Mouse (Mus musculus) liver, embryonic 12.5 days (tissue): Measurements from ENCODE around the gene Cer1. TPM values are rescaled to one million over a fixed set of nuclear protein-coding genes. Genes with fewer than 3 reads are reported as not detected.

Experiments
- ATAC-seq: fragments of 200-750 bp; cut with Nextera tagmentation; 2 replicates; pipeline ENCODE4 v1.8.0; 2017; ENCODE audit warnings: moderate number of reproducible peaks, mild to moderate bottlenecking, moderate library complexity
- H3K27ac ChIP-seq: fragments of 300-500 bp; sonication (generic); 2 replicates; pipeline ENCODE4 v1.5.1; 2016; ENCODE audit warnings: mild to moderate bottlenecking
- H3K27me3 ChIP-seq: fragments of 300-500 bp; sonication (generic); replicated peaks from 2 replicates; pipeline ENCODE4 v1.6.1; 2016; ENCODE audit warnings: mild to moderate bottlenecking, moderate library complexity
- H3K36me3 ChIP-seq: fragments of 300-500 bp; sonication (generic); 2 replicates; pipeline ENCODE4 v1.6.1; 2016; ENCODE audit warnings: mild to moderate bottlenecking, moderate library complexity
- H3K4me1 ChIP-seq: fragments of 300-500 bp; sonication (generic); 2 replicates; pipeline ENCODE4 v1.6.1; 2016
- H3K4me2 ChIP-seq: fragments of 300-500 bp; sonication (generic); 2 replicates; pipeline ENCODE4 v1.6.1; 2016; ENCODE audit warnings: mild to moderate bottlenecking, moderate library complexity
- H3K4me3 ChIP-seq: fragments of 300-500 bp; sonication (generic); 2 replicates; pipeline ENCODE4 v1.5.1; 2016; ENCODE audit warnings: mild to moderate bottlenecking, moderate library complexity
- H3K9ac ChIP-seq: fragments of 300-500 bp; sonication (generic); 2 replicates; pipeline ENCODE4 v1.6.1; 2016; ENCODE audit warnings: mild to moderate bottlenecking, moderate library complexity
- H3K9me3 ChIP-seq: fragments of 300-500 bp; sonication (generic); replicated peaks from 2 replicates; pipeline ENCODE4 v1.6.1; 2016; ENCODE audit warnings: mild to moderate bottlenecking, moderate library complexity
- WGBS: fragments of 180-500 bp; shearing (Covaris S2); methylation state at CpG from one replicate; pipeline ENCODE4 v1.1.7; 2016; ENCODE audit not compliant: insufficient replicate concordance; 5-methylcytosine and 5-hydroxymethylcytosine counted together
- polyA plus RNA-seq: library from polyadenylated mRNA; unstranded; fragments of >200 nt; fragmentation: Nextera tagmentation; extraction: Ambion mirVana; gene quantifications from 2 replicates; pipeline ENCODE4 v1.2.1, GENCODE M21; 2016

The Cer1 gene
- polyA plus RNA-seq, 1 experiment from 2014 or later: not detected

DNA sequence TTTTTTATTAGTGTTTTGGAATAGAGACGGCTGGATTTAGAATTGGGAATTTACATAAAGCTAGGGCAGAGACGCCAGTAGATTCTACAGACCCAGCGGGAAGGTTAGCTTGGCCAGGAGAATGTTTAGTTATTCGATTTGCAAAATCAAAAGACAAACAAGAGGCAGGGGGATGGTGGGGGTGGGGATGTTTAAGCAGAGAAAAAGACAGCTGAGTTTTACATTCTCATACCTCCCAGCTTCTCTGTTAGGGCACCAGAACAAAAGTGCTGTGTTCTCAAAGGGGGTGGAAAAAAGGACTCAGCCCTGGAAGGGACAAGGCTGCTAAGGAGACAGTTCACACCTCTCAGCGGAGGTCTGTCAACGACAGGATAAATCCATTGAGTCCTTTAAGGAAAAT lies 12.8 kb downstream of the Cer1 start:
- Histone ChIP-seq H3K36me3 (no peaks in the 10 kb centered on the region), H3K9ac (no peak overlapping the region), H3K4me3 (no peak overlapping the region), H3K27ac (no peak overlapping the region), H3K4me2 (no peak overlapping the region), H3K27me3 (no peaks in the 10 kb centered on the region), H3K4me1 (no peaks in the 10 kb centered on the region), H3K9me3 (no peaks in the 10 kb centered on the region)
- 61% methylated on average over 6 of the region's 6 CpGs for WGBS
- no peak for ATAC-seq

DNA sequence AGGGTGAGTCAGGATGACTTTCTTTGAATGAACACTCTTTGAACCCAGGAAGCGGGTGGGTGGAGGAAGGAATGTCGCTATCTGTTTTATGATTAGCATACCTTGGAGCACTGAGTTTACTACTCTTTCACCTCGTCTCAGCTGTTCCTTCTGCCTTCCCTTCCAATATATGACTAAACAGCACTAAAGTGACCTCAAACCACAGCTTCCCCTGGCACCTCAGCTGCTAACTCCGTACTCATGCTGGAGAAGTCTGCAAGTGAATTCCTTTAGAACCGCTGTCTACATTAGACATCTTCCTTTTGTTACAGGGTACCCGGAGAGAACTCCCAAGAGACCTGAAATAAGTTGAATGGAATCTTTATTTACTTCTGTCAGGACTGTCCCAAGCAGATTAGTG lies 14.0 kb downstream of the Cer1 start:
- Histone ChIP-seq H3K9ac (no peak overlapping the region), H3K4me2 (no peak overlapping the region), H3K4me1 (no peaks in the 10 kb centered on the region), H3K4me3 (no peak overlapping the region), H3K9me3 (no peaks in the 10 kb centered on the region), H3K27me3 (no peaks in the 10 kb centered on the region), H3K27ac (no peak overlapping the region), H3K36me3 (no peaks in the 10 kb centered on the region)
- 41% methylated on average over 6 of the region's 6 CpGs for WGBS
- ATAC-seq: no peak

DNA sequence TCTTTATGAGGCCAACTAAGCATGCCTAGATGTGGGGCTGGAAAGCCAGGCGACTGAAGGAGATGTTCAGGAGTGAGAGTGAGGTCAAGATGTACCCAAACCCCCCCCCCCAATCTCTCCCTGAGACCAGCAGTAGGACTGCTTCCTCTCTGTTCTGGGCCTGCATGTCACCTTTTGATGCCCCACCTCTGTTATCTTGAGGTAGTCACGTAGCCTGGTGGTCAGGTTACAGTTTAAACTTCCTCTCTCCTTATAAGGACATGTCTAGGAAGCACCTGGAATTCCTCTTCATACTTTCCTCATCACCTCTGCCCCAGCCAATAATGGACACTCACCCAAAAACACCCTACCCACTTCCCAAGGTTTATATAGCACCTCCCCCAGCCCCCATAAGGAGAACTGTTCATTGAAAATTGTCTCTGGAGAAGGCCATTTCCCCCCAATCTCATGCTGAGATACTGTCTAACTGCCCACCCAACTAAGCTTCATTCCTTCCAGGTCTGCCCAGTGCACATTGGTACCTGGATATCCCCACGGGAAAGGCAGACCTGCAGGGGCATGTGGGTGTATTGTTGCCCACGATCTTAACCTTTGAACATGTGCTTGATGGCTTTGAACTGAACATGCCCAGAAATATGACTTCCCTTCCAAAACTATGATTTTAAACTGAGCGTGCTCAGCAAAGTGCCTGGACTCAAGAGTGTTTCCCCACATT lies 17.1 kb downstream of the Cer1 start:
- no peak overlapping the region for H3K4me3 ChIP-seq
- ATAC-seq: no peak
- no peak overlapping the region for H3K9ac ChIP-seq
- H3K9me3 ChIP-seq: no peaks in the 10 kb centered on the region
- no peaks in the 10 kb centered on the region for H3K4me1 ChIP-seq
- no peaks in the 10 kb centered on the region for H3K36me3 ChIP-seq
- no peak overlapping the region for H3K27ac ChIP-seq
- no peaks in the 10 kb centered on the region for H3K27me3 ChIP-seq
- H3K4me2 ChIP-seq: no peak overlapping the region
- 62% methylated on average over 5 of the region's 5 CpGs for WGBS

GRCm38 (mm10) chr4:82867111-82867510 lies 17.8 kb downstream of the Cer1 start:
- H3K4me3 ChIP-seq: no peak overlapping the region
- no peak for ATAC-seq
- H3K36me3 ChIP-seq: no peaks in the 10 kb centered on the region
- no peak overlapping the region for H3K27ac ChIP-seq
- no peaks in the 10 kb centered on the region for H3K9me3 ChIP-seq
- H3K4me2 ChIP-seq: no peak overlapping the region
- WGBS: 58% methylated on average over 4 of the region's 4 CpGs
- no peaks in the 10 kb centered on the region for H3K27me3 ChIP-seq
- H3K4me1 ChIP-seq: no peaks in the 10 kb centered on the region
- no peak overlapping the region for H3K9ac ChIP-seq

DNA sequence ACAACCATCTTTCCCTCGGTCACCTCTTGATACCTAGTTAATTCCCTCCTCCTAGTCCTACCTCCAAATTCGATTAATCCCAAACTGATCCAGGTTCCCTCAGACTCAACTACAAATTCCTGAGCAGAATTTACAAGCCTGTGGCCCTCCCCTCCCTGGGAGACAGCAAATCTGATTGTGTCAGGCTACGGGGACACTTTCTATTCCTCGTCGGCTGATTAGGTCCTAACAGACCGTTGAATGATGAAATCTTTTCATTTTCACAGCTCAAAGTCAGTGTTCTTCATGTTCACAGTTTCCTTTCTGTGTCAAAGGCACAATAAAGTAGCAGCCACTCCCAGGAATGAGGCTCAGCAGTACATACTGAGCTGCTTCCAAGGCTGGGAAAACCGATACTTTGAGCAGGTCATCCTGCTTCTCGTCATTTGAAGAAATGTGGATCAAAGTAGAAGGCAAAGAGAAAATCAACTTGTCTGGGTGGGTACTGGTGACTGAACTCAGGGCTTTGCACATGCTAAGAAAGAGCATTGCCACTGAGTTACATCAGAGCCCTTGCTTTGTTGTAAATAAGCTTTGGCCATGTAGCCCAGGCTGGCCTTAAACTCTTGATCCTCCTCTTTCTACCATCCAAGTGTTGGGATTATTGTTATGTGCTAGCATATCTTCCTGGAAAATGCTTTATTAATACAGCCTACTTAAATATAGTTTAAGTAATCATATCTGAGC lies 19.8 kb downstream of the Cer1 start:
- Histone ChIP-seq H3K27ac (no peak overlapping the region), H3K4me1 (no peaks in the 10 kb centered on the region), H3K36me3 (no peaks in the 10 kb centered on the region), H3K4me2 (no peak overlapping the region), H3K9ac (no peak overlapping the region), H3K9me3 (no peaks in the 10 kb centered on the region), H3K27me3 (no peaks in the 10 kb centered on the region), H3K4me3 (no peak overlapping the region)
- 63% methylated on average over 8 of the region's 8 CpGs for whole genome bisulfite sequencing
- no peak for ATAC-seq

DNA sequence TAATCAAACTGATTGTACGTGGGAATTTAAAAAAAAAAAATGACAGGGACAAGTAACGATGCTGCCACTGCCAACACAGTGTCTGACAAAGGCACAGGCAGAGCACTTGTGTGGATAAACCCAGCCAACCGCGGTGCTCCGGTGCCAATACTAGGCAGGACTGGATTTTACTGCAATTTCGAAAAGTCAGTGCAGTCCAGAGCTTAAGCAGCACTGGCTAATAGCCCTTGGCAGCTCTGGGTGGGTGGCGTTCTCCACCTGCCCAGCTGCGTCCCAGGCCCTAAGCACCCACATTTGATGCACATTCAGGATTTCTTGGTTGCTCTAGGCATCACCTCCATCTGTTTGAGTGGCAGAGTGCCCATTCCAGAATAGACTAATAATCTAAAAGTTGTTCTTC lies 21.6 kb downstream of the Cer1 start:
- no peak for ATAC-seq
- 83% methylated on average over 8 of the region's 8 CpGs for WGBS

GRCm38 (mm10) chr4:82861451-82861850 lies 23.5 kb downstream of the Cer1 start:
- H3K9me3 ChIP-seq: no peaks in the 10 kb centered on the region
- WGBS: 82% methylated on average over 2 of the region's 2 CpGs
- H3K27me3 ChIP-seq: no peaks in the 10 kb centered on the region
- no peak for ATAC-seq
- peaks cover 17% of the 10 kb centered on the region for H3K4me1 ChIP-seq
- H3K27ac ChIP-seq: no peak overlapping the region
- no peaks in the 10 kb centered on the region for H3K36me3 ChIP-seq
- H3K9ac ChIP-seq: no peak overlapping the region
- no peak overlapping the region for H3K4me3 ChIP-seq
- H3K4me2 ChIP-seq: no peak overlapping the region

More for the DNA sequence above, 21.6 kb downstream of the Cer1 start:
- Histone ChIP-seq H3K4me3 (no peak overlapping the region), H3K36me3 (no peaks in the 10 kb centered on the region), H3K9ac (no peak overlapping the region), H3K4me2 (no peak overlapping the region), H3K4me1 (peaks cover 12% of the 10 kb centered on the region), H3K27me3 (no peaks in the 10 kb centered on the region), H3K9me3 (no peaks in the 10 kb centered on the region), H3K27ac (no peak overlapping the region)

DNA sequence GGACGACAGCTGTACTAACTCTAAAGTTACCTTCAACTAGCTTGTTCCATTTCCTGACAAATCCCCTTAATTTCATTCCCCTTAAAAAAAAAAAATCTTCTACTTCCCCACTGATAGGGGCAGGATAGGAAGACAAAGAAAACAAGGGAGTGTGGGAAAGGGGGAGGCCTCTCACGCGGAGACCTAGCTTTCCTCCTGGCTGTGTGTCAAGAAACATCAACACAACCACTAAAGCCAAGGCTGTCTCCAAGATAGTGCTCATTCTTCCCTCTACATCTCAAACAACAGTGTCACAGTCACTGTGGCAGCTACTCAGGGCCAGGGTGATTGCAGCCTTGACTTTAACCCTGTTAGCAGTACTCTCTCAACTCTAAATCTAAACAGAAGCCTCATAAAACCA lies 24.4 kb downstream of the Cer1 start:
- no peak overlapping the region for H3K27ac ChIP-seq
- ATAC-seq: no peak
- no peak overlapping the region for H3K4me3 ChIP-seq
- no peaks in the 10 kb centered on the region for H3K27me3 ChIP-seq
- no peaks in the 10 kb centered on the region for H3K36me3 ChIP-seq
- H3K4me1 ChIP-seq: peaks cover 17% of the 10 kb centered on the region
- no peak overlapping the region for H3K4me2 ChIP-seq
- no peaks in the 10 kb centered on the region for H3K9me3 ChIP-seq
- no peak overlapping the region for H3K9ac ChIP-seq
- WGBS: 44% methylated on average over 3 of the region's 3 CpGs

DNA sequence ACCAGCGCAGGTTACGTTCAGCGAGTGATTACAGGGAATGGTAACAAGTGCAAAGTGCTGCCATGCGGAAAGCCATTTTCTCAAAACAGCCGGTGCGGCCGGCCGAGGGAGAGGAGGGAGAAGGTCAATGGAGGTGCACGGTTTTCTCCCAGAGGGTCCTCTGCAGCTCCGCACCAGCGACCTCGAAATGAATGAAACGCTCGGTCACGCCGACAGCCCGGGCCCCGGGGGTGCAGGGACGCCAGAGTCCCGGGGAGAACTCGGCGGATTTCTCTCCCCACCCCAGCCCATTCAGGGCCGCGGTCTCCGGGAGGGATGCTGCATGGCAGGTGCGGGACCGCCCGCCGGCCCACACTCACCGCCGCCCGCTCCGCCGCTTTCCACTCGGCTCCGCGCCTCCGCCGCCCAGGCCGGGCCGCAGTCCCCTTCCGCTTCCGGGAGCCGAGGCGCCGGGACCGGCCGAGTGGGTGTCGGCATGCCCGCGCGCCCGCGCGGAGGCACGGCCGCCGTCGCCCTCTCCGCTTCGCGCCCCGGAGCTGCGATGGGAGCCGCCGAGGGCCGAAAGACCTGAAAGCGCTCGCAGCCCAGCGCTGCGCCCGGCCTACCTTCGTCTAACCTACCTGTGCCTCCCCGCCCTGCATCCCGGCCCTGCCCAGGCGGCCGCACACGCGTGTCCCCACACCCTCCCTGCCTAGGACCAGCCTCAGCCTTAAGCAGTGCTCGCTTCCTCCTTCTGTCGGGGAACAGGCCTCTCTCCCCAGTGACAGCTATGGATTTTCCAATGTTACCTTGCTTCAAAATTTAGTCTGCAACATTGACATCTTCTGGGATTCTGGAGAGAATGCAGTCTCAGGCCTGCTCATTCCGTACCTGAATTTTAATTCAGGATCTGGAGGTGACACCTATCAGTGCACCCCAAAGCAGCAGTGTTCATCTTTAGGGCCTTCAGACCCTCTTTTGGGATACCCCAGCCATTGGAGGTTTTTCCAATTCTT lies 25.5 kb downstream of the Cer1 start, which contains the start of gene Zdhhc21:
Zdhhc21 (minus strand) TSS at position 828 of the 995 bp plus-strand sequence.
- H3K9ac ChIP-seq: peak within 1 kb of the TSS; percentile 78
- peaks cover 17% of the 10 kb centered on the region for H3K4me1 ChIP-seq
- peak; percentile 84 for ATAC-seq
- H3K4me2 ChIP-seq: peak within 1 kb of the TSS; percentile 83
- no peaks in the 10 kb centered on the region for H3K9me3 ChIP-seq
- H3K36me3 ChIP-seq: no peaks in the 10 kb centered on the region
- no peaks in the 10 kb centered on the region for H3K27me3 ChIP-seq
- H3K27ac ChIP-seq: peak within 1 kb of the TSS; percentile 48; the same call in 1 of the 2 replicates
- peak within 1 kb of the TSS; percentile 78 for H3K4me3 ChIP-seq
- WGBS: 2% methylated on average over 68 of the region's 82 CpGs

GRCm38 (mm10) chr4:82858431-82859010 lies 26.4 kb downstream of the Cer1 start:
- WGBS: 16% methylated on average over 4 of the region's 4 CpGs
- peak overlapping the region; percentile 78; the same call in 1 of the 2 replicates for H3K9ac ChIP-seq
- H3K4me3 ChIP-seq: peak overlapping the region; percentile 78
- peak overlapping the region; percentile 83 for H3K4me2 ChIP-seq
- no peaks in the 10 kb centered on the region for H3K36me3 ChIP-seq
- no peaks in the 10 kb centered on the region for H3K27me3 ChIP-seq
- H3K4me1 ChIP-seq: peaks cover 17% of the 10 kb centered on the region
- H3K9me3 ChIP-seq: no peaks in the 10 kb centered on the region
- no peak for ATAC-seq
- no peak overlapping the region for H3K27ac ChIP-seq

- Histone ChIP-seq H3K4me1 (peaks cover 27% of the 10 kb centered on the region), H3K36me3 (0 out of 2 replicates have a peak, but pooled peaks cover 2% of the 10 kb centered on the region), H3K27me3 (no peaks in the 10 kb centered on the region), H3K9ac (no peak overlapping the region), H3K4me2 (no peak overlapping the region), H3K9me3 (no peaks in the 10 kb centered on the region), H3K4me3 (no peak overlapping the region), H3K27ac (no peak overlapping the region)
- no peak for ATAC-seq
- WGBS: 48% methylated on average over 3 of the region's 3 CpGs
Measured at GRCm38 (mm10) chr4:82856986-82857385, 28.0 kb downstream of the Cer1 start.
